Mouse (Mus musculus): Measurements from ENCODE around the gene Mum1l1. TPM values are rescaled to one million over a fixed set of nuclear protein-coding genes. Genes with fewer than 3 reads are reported as not detected.
"Not testable (repeated sequence)": the region's sequence is repeated elsewhere in the genome, so short reads cannot be mapped to it uniquely, and the experiment has no call there.

Gene Mum1l1
- 1 to 10 TPM; 3.7 to 8.9 TPM for total RNA-seq (2021)
- long read RNA-seq, experiment 1, partial matches to known transcripts, result 0 of 3 reads
- long read RNA-seq, experiment 1, other reads (novel, unspliced or antisense), result 1 of 3 reads
- long read RNA-seq, experiment 2, partial matches to known transcripts, result 1 of 5 reads
- long read RNA-seq, experiment 2, other reads (novel, unspliced or antisense), result 2 of 5 reads

- DNase-seq (ENCODE audit: low spot score in 2 of 2), result peak; percentile 18 to 22
Measured at GRCm38 (mm10) chrX:139209829-139210225, at the start of gene Mum1l1. Mum1l1 (plus strand) TSS chrX:139210042.

DNA sequence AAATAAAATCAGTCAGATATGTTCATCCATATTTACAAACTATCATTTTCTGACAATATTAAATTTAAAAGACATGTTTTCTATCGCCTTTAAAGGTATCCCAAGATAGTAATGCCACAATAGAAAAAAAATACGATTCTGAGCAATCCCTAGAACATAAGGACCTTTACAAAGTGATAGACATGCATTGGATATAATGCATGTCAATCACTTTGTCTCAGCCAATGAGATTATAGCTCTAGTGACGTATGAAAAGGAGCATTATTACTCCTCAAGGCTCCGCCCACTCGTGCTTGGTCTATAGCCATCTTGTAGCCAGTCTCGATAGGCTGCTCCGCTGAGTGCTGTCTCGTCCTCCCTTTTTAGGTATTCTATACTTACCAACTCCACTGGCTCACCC is 30.9 kb upstream of the Mum1l1 start, which contains the start of gene 4933428M09Rik:
4933428M09Rik (plus strand) TSS at position 301 of the 400 bp plus-strand sequence.
- no peak for DNase-seq (ENCODE audit: low spot score in 2 of 2)

DNA sequence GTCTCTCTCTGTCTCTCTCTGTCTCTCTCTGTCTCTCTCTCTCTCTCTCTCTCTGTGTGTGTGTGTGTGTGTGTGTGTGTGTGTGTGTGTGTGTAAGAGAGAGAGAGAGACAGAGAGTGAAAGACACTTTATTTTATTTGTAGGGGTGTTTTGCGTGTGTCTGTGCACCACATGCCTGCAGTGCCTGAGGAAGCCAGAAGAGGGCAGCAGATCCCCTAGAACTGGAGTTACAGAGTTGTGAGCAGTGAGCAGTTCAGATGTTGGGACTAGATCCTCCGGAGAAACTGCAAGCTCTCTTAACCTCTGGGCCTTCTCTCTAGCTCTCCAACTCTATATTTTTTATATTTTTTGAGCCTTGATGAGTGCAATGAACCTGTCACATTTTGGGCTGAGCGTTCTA is 18.3 kb upstream of the Mum1l1 start:
- DNase-seq (ENCODE audit: low spot score in 2 of 2), result not testable (repeated sequence)

DNA sequence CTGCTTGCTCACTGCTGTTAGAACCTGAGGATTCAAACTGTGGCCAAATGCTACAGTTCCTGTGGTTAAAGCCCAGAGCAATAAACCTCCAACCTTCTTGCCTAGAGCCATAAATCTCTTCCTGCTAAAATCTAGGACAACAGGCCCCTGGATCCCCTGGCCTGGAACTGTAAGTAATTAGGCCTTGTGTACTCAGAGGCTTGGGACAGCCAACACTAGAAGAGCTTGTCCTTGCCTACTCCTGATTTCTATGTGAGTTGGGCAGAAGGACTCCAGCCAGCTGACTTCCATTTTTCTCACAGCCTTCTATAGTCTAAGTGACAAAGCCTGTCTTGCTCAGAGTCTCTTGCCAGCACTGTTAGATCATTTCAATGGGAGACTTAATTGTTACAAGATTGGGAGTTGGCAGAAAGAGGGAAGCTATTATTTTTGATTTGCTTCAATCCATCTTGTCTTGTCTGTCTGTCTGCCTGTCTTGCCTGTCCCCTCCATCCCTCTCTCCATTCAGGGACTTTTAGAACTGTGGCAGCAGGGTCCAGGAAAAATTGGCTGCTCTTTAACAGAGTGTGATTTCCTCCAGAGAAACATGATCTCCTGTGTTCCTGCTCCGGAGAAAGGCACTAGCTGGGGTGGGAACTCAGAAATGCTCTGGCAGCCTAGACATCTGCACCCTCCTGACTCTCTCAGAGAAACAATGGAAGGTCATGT is 15.1 kb upstream of the Mum1l1 start:
- DNase-seq (ENCODE audit: low spot score in 2 of 2), result no peak

GRCm38 (mm10) chrX:139209191-139209828 is 532 bp upstream of the Mum1l1 start:
- DNase-seq (ENCODE audit: low spot score in 2 of 2), result not testable (repeated sequence)

DNA sequence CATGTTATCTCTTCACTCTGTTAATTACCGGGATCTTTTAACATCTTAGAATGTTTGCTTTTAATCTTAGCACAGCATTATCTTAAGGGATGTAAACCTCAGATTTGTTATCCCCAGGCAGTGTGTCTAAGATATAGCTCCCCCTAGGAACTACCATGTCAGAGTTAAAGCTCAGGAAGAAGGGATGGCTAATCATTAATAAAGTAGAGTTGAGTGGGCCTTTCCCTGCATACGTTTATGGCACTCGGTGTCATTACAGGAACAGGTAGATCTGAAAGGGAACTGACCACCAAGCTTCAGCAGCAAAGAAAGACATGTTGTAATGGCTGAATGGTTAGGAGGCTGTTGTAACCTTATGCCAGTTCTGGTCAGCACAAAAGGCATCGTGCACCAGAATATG is 4.9 kb downstream of the Mum1l1 start:
- no peak for DNase-seq (ENCODE audit: low spot score in 2 of 2)

GRCm38 (mm10) chrX:139216409-139216808 is 6.6 kb downstream of the Mum1l1 start:
- no peak for DNase-seq (ENCODE audit: low spot score in 2 of 2)

DNA sequence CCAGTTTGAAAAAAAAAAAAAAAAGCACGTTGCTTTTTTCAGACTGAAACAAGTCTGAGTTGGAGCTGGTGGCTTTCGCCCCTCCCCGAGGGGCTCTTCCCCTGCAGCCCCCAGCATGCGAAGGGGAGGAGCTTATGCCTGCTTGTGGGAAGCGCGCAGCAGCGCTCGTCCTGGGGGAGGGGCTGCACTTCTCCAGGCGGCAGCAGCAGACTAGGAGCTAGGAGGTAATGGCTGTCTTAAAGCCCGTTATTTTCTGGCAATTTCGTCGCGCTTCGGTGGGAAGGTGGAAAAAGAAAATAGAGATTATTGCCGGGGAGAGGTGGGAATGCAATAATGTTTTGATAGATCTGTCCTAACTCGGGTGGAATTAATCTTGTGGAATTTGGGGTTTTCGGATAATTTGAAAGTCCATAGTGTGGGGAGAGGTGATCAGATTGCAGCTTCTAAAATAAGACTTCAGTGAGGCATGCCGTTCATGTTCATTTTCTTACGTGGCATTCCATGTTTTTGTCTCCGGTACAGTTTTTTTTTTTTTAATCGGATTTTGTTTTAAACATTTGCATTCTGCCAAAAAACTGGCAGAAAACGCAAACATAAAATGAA is 7.2 kb downstream of the Mum1l1 start:
- peak; percentile 24 to 58 for DNase-seq (ENCODE audit: low spot score in 2 of 2)

GRCm38 (mm10) chrX:139217776-139218175 is 7.9 kb downstream of the Mum1l1 start:
- no peak for DNase-seq (ENCODE audit: low spot score in 2 of 2)

DNA sequence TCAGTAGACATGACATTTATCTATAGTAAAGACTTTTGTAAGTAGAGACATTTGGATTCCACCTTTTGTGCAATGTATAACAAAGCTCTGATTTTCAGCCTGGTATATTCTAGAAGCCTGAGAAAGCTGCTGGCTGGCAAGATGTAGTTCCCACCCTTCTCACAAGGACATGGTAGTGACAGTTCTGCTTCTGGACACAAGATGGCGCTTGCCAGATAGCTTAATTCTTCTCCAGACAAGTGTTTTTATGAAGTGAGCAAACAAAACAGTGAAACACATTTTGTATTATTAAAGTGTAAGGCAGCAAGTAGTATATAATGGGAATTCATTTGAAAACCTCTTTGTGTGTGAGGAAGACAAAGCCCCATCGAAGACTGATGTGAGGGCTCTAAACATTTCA is 9.2 kb downstream of the Mum1l1 start:
- DNase-seq (ENCODE audit: low spot score in 2 of 2), result peak; percentile 17 to 53

GRCm38 (mm10) chrX:139220830-139221229 is 11.0 kb downstream of the Mum1l1 start:
- no peak for DNase-seq (ENCODE audit: low spot score in 2 of 2)

DNA sequence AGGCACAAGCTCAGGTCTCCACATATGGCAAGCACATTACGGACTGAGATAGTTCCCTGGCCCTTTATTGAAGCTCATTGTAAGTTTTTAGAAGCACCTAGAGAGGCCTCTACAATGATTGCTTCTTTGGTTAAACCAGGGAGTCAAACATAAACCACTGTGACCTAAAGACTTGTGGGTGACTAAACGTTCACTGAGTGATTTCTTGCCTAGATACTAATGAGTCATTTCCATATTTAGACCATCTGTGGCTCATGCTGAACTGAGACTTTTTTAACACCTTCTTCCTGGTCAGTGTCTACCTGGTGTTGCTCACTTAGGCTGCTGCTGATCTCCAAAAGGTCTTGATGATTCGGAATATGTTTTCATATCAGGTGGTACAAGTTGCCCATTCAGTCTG is 12.1 kb downstream of the Mum1l1 start:
- DNase-seq (ENCODE audit: low spot score in 2 of 2), result no peak

DNA sequence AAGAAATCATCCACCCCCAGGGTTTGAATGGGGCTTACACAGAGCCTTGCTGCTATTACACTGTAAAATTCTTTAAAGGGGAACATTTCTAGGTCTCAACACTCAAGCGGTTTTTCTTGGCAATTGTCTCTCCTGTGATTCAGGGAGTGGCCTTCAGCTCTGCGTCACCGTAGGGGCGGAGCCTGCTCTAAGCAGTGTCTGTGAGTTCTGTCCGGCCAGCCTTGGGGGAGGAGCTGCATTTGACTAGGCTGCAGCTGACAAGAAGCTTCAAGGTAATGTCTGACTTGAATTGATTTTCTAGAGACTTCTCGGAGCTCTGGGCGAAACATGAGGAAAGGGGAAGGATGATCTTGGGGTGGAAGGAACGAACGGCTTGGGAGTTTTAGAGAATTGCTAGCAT is 21.3 kb downstream of the Mum1l1 start:
- peak in 1 of 2 experiments; percentile 38 for DNase-seq (ENCODE audit: low spot score in 2 of 2)

DNA sequence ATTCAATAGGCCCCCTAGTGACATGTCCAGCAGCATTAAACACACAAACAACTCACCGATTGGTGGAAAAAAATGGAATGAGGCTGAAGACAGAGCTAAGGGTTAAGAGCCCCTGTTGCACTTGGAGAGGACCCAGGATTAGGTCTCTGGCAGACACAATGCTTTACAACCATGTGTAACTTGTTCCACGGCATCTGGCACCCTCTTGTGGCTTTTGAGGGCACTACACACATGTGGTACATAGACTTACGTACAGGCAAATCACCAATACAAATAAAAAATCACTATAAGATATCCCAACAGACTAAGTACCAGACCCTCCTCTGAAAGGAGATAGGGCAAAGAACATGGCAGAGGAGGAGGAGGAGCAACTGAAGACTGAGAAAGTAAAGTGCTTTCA is 37.5 kb downstream of the Mum1l1 start:
- no peak for DNase-seq (ENCODE audit: low spot score in 2 of 2)

- no peak for DNase-seq (ENCODE audit: low spot score in 2 of 2)
Measured at GRCm38 (mm10) chrX:139257072-139257471, 47.2 kb downstream of the Mum1l1 start.

GRCm38 (mm10) chrX:139281966-139282365 is 72.1 kb downstream of the Mum1l1 start:
- DNase-seq (ENCODE audit: low spot score in 2 of 2), result no peak

Other genes starting within 250 kb of the Mum1l1 start
- not detected for gene Serpina7, start 124.8 kb upstream of the Mum1l1 start, total RNA-seq (2021)
- gene 4930513O06Rik, start 123.8 kb upstream of the Mum1l1 start, total RNA-seq (2021), result not detected
- not detected for gene 4933428M09Rik, start 30.8 kb upstream of the Mum1l1 start, total RNA-seq (2021)
- gene Trap1a, start 123.6 kb downstream of the Mum1l1 start, total RNA-seq (2021), result not detected